Mouse (Mus musculus): ENCODE data around the gene Zbtb16. TPM values are rescaled to one million over a fixed set of nuclear protein-coding genes. Genes with fewer than 3 reads are reported as not detected.

The Zbtb16 gene
- total and polyA plus RNA-seq, 3 experiments = 15.7 to 150 (median 149) TPM

DNA sequence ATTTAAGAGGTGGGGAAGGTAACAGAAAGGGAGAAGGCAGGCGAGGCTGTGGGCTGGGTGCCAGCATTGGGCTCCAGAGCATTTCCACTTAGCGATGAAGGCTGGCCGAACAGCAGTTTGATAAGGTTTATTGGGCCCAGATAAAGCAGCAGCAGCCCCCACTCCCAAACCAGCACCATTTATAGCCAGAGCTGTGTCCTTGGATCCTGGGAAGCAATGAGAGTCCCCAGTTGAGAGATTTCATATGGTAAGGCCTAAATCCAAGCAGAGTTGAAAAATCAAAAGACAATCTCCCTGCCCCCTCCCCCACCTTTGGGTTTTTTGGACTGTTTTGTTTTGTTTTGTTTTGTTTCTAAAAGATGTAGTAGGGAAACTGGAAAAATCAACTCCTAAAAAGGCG lies 2.3 kb upstream of the Zbtb16 start:
- Histone ChIP-seq H3K79me2 (replicated peaks; ENCODE audit: control insufficient read depth, insufficient read depth, low read length) (no peaks in the 10 kb centered on the region), H3K27me3 (ENCODE audit: control insufficient read depth, insufficient read depth, low read length) (no peaks in the 10 kb centered on the region), H3K4me3 (no peak overlapping the region), H3K9ac (ENCODE audit: low read depth, low read length) (no peak overlapping the region), H3K36me3 (ENCODE audit: control insufficient read depth, insufficient read depth, low read length) (no peaks in the 10 kb centered on the region), H3K27ac (no peak overlapping the region), H3K4me1 (ENCODE audit: control insufficient read depth, insufficient read depth, low read length) (peaks cover 7% of the 10 kb centered on the region)
- TF ChIP-seq CTCF (IDR thresholded peaks at IDR 0.05) = no peak
- TF ChIP-seq EP300 (IDR thresholded peaks at IDR 0.05; ENCODE audit: insufficient read depth, low read depth, low read length) = no peak
- TF ChIP-seq POLR2A (IDR thresholded peaks at IDR 0.05; ENCODE audit: insufficient read depth, low read depth, low read length) = no peak
- WGBS = 64% methylated on average over 4 of the region's 4 CpGs
- peak in 1 of 2 experiments; percentile 5 for DNase-seq
- intact Hi-C loops (cut with DNase I) = no loop called here

DNA sequence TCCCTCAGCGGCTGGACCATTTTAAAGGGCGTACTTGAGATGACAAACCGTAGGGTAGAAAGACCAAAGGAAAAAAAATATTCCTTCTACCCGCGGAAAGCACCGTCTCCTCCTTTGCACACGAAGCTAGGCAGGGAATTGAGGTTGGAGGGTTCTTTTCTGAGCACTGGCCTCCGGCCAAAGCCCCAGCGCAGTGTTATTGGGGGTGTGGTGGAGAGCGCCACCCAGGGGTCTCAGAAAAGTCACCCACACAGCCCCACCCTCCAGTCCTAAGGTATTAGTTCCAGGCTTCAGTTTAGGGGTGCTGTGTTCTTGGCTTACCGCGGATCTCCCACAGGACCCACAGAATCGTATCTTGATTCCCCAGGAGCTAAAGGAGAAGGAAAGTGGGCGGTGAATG lies 1.2 kb upstream of the Zbtb16 start:
- no peaks in the 10 kb centered on the region for H3K27me3 ChIP-seq (ENCODE audit: control insufficient read depth, insufficient read depth, low read length)
- peaks cover 4% of the 10 kb centered on the region for H3K36me3 ChIP-seq (ENCODE audit: control insufficient read depth, insufficient read depth, low read length)
- 0 out of 2 replicates have a peak, but pooled peaks have one; percentile 27 for TF ChIP-seq EP300 (IDR thresholded peaks at IDR 0.05; ENCODE audit: insufficient read depth, low read depth, low read length)
- peak; percentile 65 for TF ChIP-seq CTCF (IDR thresholded peaks at IDR 0.05)
- TF ChIP-seq POLR2A (IDR thresholded peaks at IDR 0.05; ENCODE audit: insufficient read depth, low read depth, low read length) = peak; percentile 45; the same call in 1 of the 2 replicates
- peak overlapping the region; percentile 89 for H3K4me3 ChIP-seq
- 0 out of 2 replicates have a peak, but pooled peaks cover under 1% of the 10 kb centered on the region for H3K79me2 ChIP-seq (replicated peaks; ENCODE audit: control insufficient read depth, insufficient read depth, low read length)
- intact Hi-C loops (cut with DNase I) = no loop called here
- 18% methylated on average over 14 of the region's 14 CpGs for WGBS
- peak; percentile 57 to 71 for DNase-seq
- peak overlapping the region; percentile 97 for H3K27ac ChIP-seq
- H3K4me1 ChIP-seq (ENCODE audit: control insufficient read depth, insufficient read depth, low read length) = peaks cover 13% of the 10 kb centered on the region
- H3K9ac ChIP-seq (ENCODE audit: low read depth, low read length) = peak overlapping the region; percentile 75

DNA sequence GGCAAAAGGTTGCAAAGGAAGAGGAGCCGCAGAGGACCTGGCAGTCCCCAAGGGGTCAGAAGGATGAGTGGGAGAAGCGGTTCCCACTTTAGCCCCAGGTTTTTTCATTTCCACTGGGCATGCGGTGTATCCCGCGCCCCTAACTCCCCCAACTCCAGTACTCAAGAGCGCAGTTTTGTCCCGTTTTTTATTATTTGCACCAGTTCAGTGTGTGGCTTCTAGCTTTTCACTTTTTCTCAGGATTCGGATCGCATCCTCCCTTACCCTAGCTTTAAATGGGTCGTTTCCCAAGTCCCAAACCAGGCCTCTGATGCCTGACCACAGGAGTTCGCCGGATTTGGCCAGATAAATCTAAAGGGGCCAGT lies 526 bp upstream of the Zbtb16 start:
- Histone ChIP-seq H3K27me3 (ENCODE audit: control insufficient read depth, insufficient read depth, low read length) (no peaks in the 10 kb centered on the region), H3K36me3 (ENCODE audit: control insufficient read depth, insufficient read depth, low read length) (peaks cover 11% of the 10 kb centered on the region), H3K27ac (peak overlapping the region; percentile 97), H3K9ac (ENCODE audit: low read depth, low read length) (peak overlapping the region; percentile 75), H3K4me1 (ENCODE audit: control insufficient read depth, insufficient read depth, low read length) (peaks cover 18% of the 10 kb centered on the region), H3K4me3 (peak overlapping the region; percentile 89), H3K79me2 (replicated peaks; ENCODE audit: control insufficient read depth, insufficient read depth, low read length) (peaks cover 5% of the 10 kb centered on the region)
- DNase-seq = no peak
- WGBS = 6% methylated on average over 12 of the region's 12 CpGs
- intact Hi-C loops (cut with DNase I) = loop anchor here (1.0 kb wide), 3 partner anchors 96 to 190 kb away; no protein-coding TSS in a partner anchor
- TF ChIP-seq POLR2A (IDR thresholded peaks at IDR 0.05; ENCODE audit: insufficient read depth, low read depth, low read length) (no peak), EP300 (IDR thresholded peaks at IDR 0.05; ENCODE audit: insufficient read depth, low read depth, low read length) (no peak), CTCF (IDR thresholded peaks at IDR 0.05) (no peak)

DNA sequence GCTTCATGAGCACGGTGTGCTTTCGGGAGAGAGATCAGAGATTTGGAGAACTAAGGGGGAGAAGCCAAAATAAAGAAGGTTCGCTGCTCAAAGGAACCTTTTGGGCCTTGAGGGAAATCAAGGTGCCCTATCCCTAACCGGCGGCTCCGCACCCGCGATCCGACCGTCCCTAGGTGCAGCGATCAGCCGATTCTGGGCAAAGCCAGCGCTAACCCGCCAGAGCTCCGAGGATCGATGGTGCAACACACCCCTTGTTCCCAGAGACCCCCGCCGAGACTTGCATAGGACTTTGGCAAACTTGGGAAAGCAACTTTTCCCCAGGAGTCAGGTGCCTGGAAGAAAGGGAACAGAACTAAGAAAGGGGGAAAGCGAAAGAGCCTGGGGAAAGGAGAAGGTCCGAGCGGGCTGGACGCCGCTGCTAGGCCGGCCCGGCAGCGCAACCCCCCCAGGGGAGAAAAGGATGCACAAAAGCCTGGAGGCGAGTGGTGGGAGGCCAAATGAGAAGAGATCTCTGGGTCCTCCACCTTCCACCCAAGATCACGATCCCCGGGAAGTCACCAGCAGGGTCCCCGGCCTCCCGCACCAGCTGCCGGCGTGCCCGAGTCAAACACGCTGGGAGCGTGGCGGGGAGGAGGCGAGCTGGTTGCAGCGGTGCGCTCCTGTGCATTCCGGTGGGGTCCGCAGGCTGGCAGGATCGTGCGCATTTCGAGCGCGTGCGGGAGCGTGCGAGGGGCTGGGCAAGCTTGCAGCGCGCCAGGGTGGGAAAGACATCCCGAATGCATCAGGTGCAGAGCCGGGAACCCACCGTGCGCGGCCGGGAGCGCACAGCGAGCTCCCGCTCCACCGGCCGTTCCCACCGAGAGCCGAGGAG lies 1.2 kb downstream of the Zbtb16 start:
- peaks cover 26% of the 10 kb centered on the region for H3K4me1 ChIP-seq (ENCODE audit: control insufficient read depth, insufficient read depth, low read length)
- intact Hi-C loops (cut with DNase I) = loop anchor here (2.0 kb wide), 1 partner anchor 16 kb away; no protein-coding TSS in a partner anchor
- H3K4me3 ChIP-seq = peak overlapping the region; percentile 89
- TF ChIP-seq CTCF (IDR thresholded peaks at IDR 0.05) (no peak), EP300 (IDR thresholded peaks at IDR 0.05; ENCODE audit: insufficient read depth, low read depth, low read length) (0 out of 2 replicates have a peak, but pooled peaks have one; percentile 6), POLR2A (IDR thresholded peaks at IDR 0.05; ENCODE audit: insufficient read depth, low read depth, low read length) (0 out of 2 replicates have a peak, but pooled peaks have one; percentile 1)
- peak overlapping the region; percentile 97 for H3K27ac ChIP-seq
- WGBS = 2% methylated on average over 65 of the region's 65 CpGs
- peak; percentile 64 to 74 for DNase-seq
- H3K27me3 ChIP-seq (ENCODE audit: control insufficient read depth, insufficient read depth, low read length) = no peaks in the 10 kb centered on the region
- H3K79me2 ChIP-seq (replicated peaks; ENCODE audit: control insufficient read depth, insufficient read depth, low read length) = peaks cover 6% of the 10 kb centered on the region
- H3K36me3 ChIP-seq (ENCODE audit: control insufficient read depth, insufficient read depth, low read length) = peaks cover 28% of the 10 kb centered on the region
- peak overlapping the region; percentile 88 for H3K9ac ChIP-seq (ENCODE audit: low read depth, low read length)

DNA sequence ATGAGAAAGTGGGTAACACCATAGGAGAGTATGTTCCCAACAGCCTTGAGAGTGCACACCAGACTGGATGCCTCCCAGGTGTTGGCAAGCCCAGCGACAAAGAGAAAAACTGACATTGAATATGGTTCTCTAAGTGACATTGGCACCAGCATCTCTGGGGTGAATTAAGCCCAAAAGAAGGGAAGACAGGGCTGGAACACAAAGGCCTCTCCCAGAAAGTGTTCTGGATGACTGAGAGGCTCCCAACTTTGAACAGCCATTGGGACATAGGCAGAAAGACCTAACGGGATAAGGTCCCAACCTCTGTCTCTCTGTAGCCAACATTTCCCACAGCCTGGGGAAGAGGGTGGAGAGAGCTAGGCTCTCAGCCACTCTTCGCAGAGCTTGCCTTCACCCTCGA lies 2.0 kb downstream of the Zbtb16 start:
- peaks cover 33% of the 10 kb centered on the region for H3K36me3 ChIP-seq (ENCODE audit: control insufficient read depth, insufficient read depth, low read length)
- WGBS = 29% methylated on average over 4 of the region's 4 CpGs
- H3K79me2 ChIP-seq (replicated peaks; ENCODE audit: control insufficient read depth, insufficient read depth, low read length) = peaks cover 6% of the 10 kb centered on the region
- H3K4me1 ChIP-seq (ENCODE audit: control insufficient read depth, insufficient read depth, low read length) = peaks cover 29% of the 10 kb centered on the region
- H3K4me3 ChIP-seq = peak overlapping the region; percentile 89
- H3K27ac ChIP-seq = peak overlapping the region; percentile 97
- no peaks in the 10 kb centered on the region for H3K27me3 ChIP-seq (ENCODE audit: control insufficient read depth, insufficient read depth, low read length)
- DNase-seq = peak; percentile 31 to 47
- 0 out of 2 replicates have a peak, but pooled peaks have one; percentile 41 for TF ChIP-seq POLR2A (IDR thresholded peaks at IDR 0.05; ENCODE audit: insufficient read depth, low read depth, low read length)
- no peak for TF ChIP-seq EP300 (IDR thresholded peaks at IDR 0.05; ENCODE audit: insufficient read depth, low read depth, low read length)
- TF ChIP-seq CTCF (IDR thresholded peaks at IDR 0.05) = no peak
- peak overlapping the region; percentile 88 for H3K9ac ChIP-seq (ENCODE audit: low read depth, low read length)
- intact Hi-C loops (cut with DNase I) = loop anchor here (2.0 kb wide), 1 partner anchor 15 kb away; no protein-coding TSS in a partner anchor
